In genomic region chr4:82762430-82763119, GRCm38 (mm10) we compare ENCODE assay signal across 9 mouse cellular contexts. TPM values are rescaled to one million over a fixed set of nuclear protein-coding genes. Genes with fewer than 3 reads are reported as not detected.
DNase-seq lines count a peak whose midpoint lies in the region; ATAC-seq lines count a peak whose summit lies in the region.
"Had no signal": no experiment of that assay in that cellular context is flagged by ENCODE, and none has a peak within 500 bp of the region (broad histone marks: within the 10 kb centered on the region; RNA-seq: fewer than 3 reads in every experiment).

No protein-coding gene starts in this region.

- H3K4me2 ChIP-seq in forebrain, embryonic 14.5 days (ENCODE audit: low read length), result no peak overlapping the region; the same call in 1 of the 2 replicates
- 0 out of 2 replicates have a peak overlapping the region, but pooled peaks have one; percentile 12 for H3K4me2 ChIP-seq in limb, embryonic 15.5 days
- no peak overlapping the region for H3K4me2 ChIP-seq in liver, embryonic 12.5 days

- no peak overlapping the region for H3K4me3 ChIP-seq in heart, embryonic 10.5 days
- H3K4me3 ChIP-seq in forebrain, embryonic 14.5 days (ENCODE audit: low read depth, low read length), result no peak overlapping the region
- H3K4me3 ChIP-seq in limb, embryonic 15.5 days, result no peak overlapping the region
- no peak overlapping the region for H3K4me3 ChIP-seq in liver, embryonic 12.5 days

- 0 out of 2 replicates have a peak overlapping the region, but pooled peaks have one; percentile 16 for H3K27ac ChIP-seq in heart, embryonic 10.5 days
- no peak overlapping the region for H3K27ac ChIP-seq in forebrain, embryonic 14.5 days (ENCODE audit: low read depth, low read length)
- peak overlapping the region; percentile 75 for H3K27ac ChIP-seq in limb, embryonic 15.5 days
- no peak overlapping the region for H3K27ac ChIP-seq in liver, embryonic 12.5 days

- WGBS in heart, embryonic 10.5 days, result 19% methylated on average over 10 of the region's 10 CpGs
- 9% methylated on average over 10 of the region's 10 CpGs for WGBS in forebrain, embryonic 14.5 days
- WGBS in limb, embryonic 15.5 days, result 4% methylated on average over 10 of the region's 10 CpGs
- 32% methylated on average over 10 of the region's 10 CpGs for WGBS in liver, embryonic 12.5 days (ENCODE audit: insufficient replicate concordance)

- H3K9ac ChIP-seq in forebrain, embryonic 14.5 days (ENCODE audit: low read length), result no peak overlapping the region
- H3K9ac ChIP-seq in limb, embryonic 15.5 days, result no peak overlapping the region
- H3K9ac ChIP-seq in liver, embryonic 12.5 days, result no peak overlapping the region

- no peaks in the 10 kb centered on the region for H3K27me3 ChIP-seq in heart, embryonic 10.5 days (ENCODE audit: insufficient read depth, poor library complexity, severe bottlenecking)
- no peaks in the 10 kb centered on the region for H3K27me3 ChIP-seq in forebrain, embryonic 14.5 days (replicated peaks; ENCODE audit: control insufficient read depth, insufficient read depth, low read length)
- H3K27me3 ChIP-seq in limb, embryonic 15.5 days, result no peaks in the 10 kb centered on the region
- H3K27me3 ChIP-seq in liver, embryonic 12.5 days (replicated peaks), result no peaks in the 10 kb centered on the region

- DNase-seq in heart, embryonic 10.5 days (ENCODE audit: low spot score), result no peak
- no peak for DNase-seq in heart, adult 11 months
- DNase-seq in ES-CJ7 (ENCODE audit: low read depth, low spot score), result peak; percentile 57
- DNase-seq in forebrain, embryonic 14.5 days (ENCODE audit: low spot score), result peak; percentile 65
- no peak for DNase-seq in testis, postnatal 10 days (ENCODE audit: low spot score)
- DNase-seq in ovary, postnatal 36 days (ENCODE audit: low spot score), result no peak
- DNase-seq: lung, postnatal 10 days had no signal

- peaks cover 19% of the 10 kb centered on the region for H3K4me1 ChIP-seq in heart, embryonic 10.5 days
- H3K4me1 ChIP-seq in forebrain, embryonic 14.5 days (ENCODE audit: control insufficient read depth, insufficient read depth, low read length), result peaks cover 13% of the 10 kb centered on the region
- H3K4me1 ChIP-seq in limb, embryonic 15.5 days, result peaks cover 26% of the 10 kb centered on the region
- H3K4me1 ChIP-seq in liver, embryonic 12.5 days, result no peaks in the 10 kb centered on the region

- no peak for ATAC-seq in forebrain, embryonic 14.5 days
- ATAC-seq in limb, embryonic 15.5 days (ENCODE audit: insufficient number of reproducible peaks, low FRiP score, low TSS enrichment, low read depth), result peak; percentile 83
- ATAC-seq in liver, embryonic 12.5 days, result no peak

- no peaks in the 10 kb centered on the region for H3K36me3 ChIP-seq in heart, embryonic 10.5 days
- no peaks in the 10 kb centered on the region for H3K36me3 ChIP-seq in forebrain, embryonic 14.5 days (ENCODE audit: control insufficient read depth, insufficient read depth, low read length)
- no peaks in the 10 kb centered on the region for H3K36me3 ChIP-seq in limb, embryonic 15.5 days
- H3K36me3 ChIP-seq in liver, embryonic 12.5 days, result no peaks in the 10 kb centered on the region

- H3K9me3 ChIP-seq in heart, embryonic 10.5 days, result no peaks in the 10 kb centered on the region
- no peaks in the 10 kb centered on the region for H3K9me3 ChIP-seq in forebrain, embryonic 14.5 days (replicated peaks; ENCODE audit: control insufficient read depth, low read length)
- H3K9me3 ChIP-seq in limb, embryonic 15.5 days, result no peaks in the 10 kb centered on the region
- no peaks in the 10 kb centered on the region for H3K9me3 ChIP-seq in liver, embryonic 12.5 days (replicated peaks)

RNA-seq across cellular contexts. Expression of gene Nfib, which starts 57.0 kb away (rescaled TPM):
- polyA plus RNA-seq in heart, embryonic 10.5 days (2016; fragmentation: Nextera tagmentation; extraction: Ambion mirVana), result 38.1 and 38.9 TPM in 2 replicates
- 164 and 207 TPM in 2 replicates for polyA plus RNA-seq in forebrain, embryonic 14.5 days (2014; fragmentation: Nextera tagmentation; extraction: Ambion mirVana)
- 97.2 and 113 TPM in 2 replicates for polyA plus RNA-seq in limb, embryonic 15.5 days (2015; fragmentation: Nextera tagmentation; extraction: Ambion mirVana)
- 9.5 and 11.8 TPM in 2 replicates for polyA plus RNA-seq in liver, embryonic 12.5 days (2016; fragmentation: Nextera tagmentation; extraction: Ambion mirVana)

Comparison
In these comparisons a context has a peak if more than half of its experiments do, and no peak if none do; other contexts are left out.
1. DNase-seq: peak in ES-CJ7 (single experiment) and forebrain, embryonic 14.5 days (single experiment); none in heart, embryonic 10.5 days (single experiment), heart, adult 11 months (single experiment), testis, postnatal 10 days (single experiment) and ovary, postnatal 36 days (single experiment).
2. H3K27ac ChIP-seq: peak in heart, embryonic 10.5 days (single experiment) and limb, embryonic 15.5 days (single experiment); none in forebrain, embryonic 14.5 days (single experiment) and liver, embryonic 12.5 days (single experiment).